Mouse (Mus musculus) T-helper 2 cell (primary cell): Measurements from ENCODE around the gene Guca1b.

Experiments
- in situ Hi-C: fragments of 300-600 bp; cut with MboI, MseI; formaldehyde crosslinking; loops from one replicate; pipeline ENCODE4 v1.15.1; 2025; ENCODE audit warnings: high pct_unique_total_duplicates

Gene Guca1b

GRCm38 (mm10) chr17:47385145-47385544 lies at the start of gene Guca1b:
TSS of gene Guca1b (plus strand) at chr17:47385393.
- in situ Hi-C loops = no loop called here

- in situ Hi-C loops = no loop called here
These were observed 42.1 kb upstream of the Guca1b start for GRCm38 (mm10) chr17:47343121-47343520.

- in situ Hi-C loops = no loop called here
These were observed 35.4 kb upstream of the Guca1b start for GRCm38 (mm10) chr17:47349721-47350319.

- in situ Hi-C loops = no loop called here
These were observed 25.2 kb upstream of the Guca1b start for GRCm38 (mm10) chr17:47359964-47360363.

GRCm38 (mm10) chr17:47361343-47361742 lies 23.9 kb upstream of the Guca1b start:
- in situ Hi-C loops = no loop called here

GRCm38 (mm10) chr17:47368401-47369086 lies 16.6 kb upstream of the Guca1b start, which contains the start of gene Mrps10:
TSS of gene Mrps10 (plus strand) at chr17:47368887.
- in situ Hi-C loops = no loop called here

GRCm38 (mm10) chr17:47369087-47369443 lies 16.1 kb upstream of the Guca1b start:
- in situ Hi-C loops = no loop called here

- in situ Hi-C loops = no loop called here
These were observed 13.7 kb upstream of the Guca1b start for GRCm38 (mm10) chr17:47371451-47371850.

- in situ Hi-C loops = no loop called here
These were observed 11.2 kb upstream of the Guca1b start for GRCm38 (mm10) chr17:47373991-47374390.

GRCm38 (mm10) chr17:47376779-47377280 lies 8.4 kb upstream of the Guca1b start:
- in situ Hi-C loops = no loop called here

- in situ Hi-C loops = no loop called here
These were observed 7.1 kb upstream of the Guca1b start for GRCm38 (mm10) chr17:47378133-47378532.

GRCm38 (mm10) chr17:47381917-47382316 lies 3.3 kb upstream of the Guca1b start:
- in situ Hi-C loops = no loop called here

- in situ Hi-C loops = no loop called here
These were observed 1.9 kb upstream of the Guca1b start for GRCm38 (mm10) chr17:47383266-47383665.

- in situ Hi-C loops = no loop called here
These were observed 1.1 kb upstream of the Guca1b start for GRCm38 (mm10) chr17:47384064-47384463.

GRCm38 (mm10) chr17:47386649-47387048 lies 1.5 kb downstream of the Guca1b start:
- in situ Hi-C loops = no loop called here

- in situ Hi-C loops = no loop called here
These were observed 9.2 kb downstream of the Guca1b start for GRCm38 (mm10) chr17:47394223-47394869.

- in situ Hi-C loops = no loop called here
These were observed 10.3 kb downstream of the Guca1b start for GRCm38 (mm10) chr17:47395376-47395913.

- in situ Hi-C loops = no loop called here
These were observed 13.9 kb downstream of the Guca1b start for GRCm38 (mm10) chr17:47399091-47399490.

GRCm38 (mm10) chr17:47400451-47400850 lies 15.3 kb downstream of the Guca1b start, which contains the start of gene Guca1a:
TSS of gene Guca1a (minus strand) at chr17:47400584.
- in situ Hi-C loops = loop anchor here (25.0 kb wide), 1 partner anchor 1463 kb away; no protein-coding TSS in a partner anchor

GRCm38 (mm10) chr17:47407717-47408557 lies 22.7 kb downstream of the Guca1b start:
- in situ Hi-C loops = loop anchor here (25.0 kb wide), 1 partner anchor 1471 kb away; no protein-coding TSS in a partner anchor

- in situ Hi-C loops = loop anchor here (25.0 kb wide), 1 partner anchor 1471 kb away; no protein-coding TSS in a partner anchor
These were observed 23.3 kb downstream of the Guca1b start for GRCm38 (mm10) chr17:47408558-47408898.
